Mouse (Mus musculus) small intestine, adult 2 months (tissue): ENCODE results near the gene Naglu.

ENCODE experiments used
- CTCF ChIP-seq: fragments of 200-500 bp; IDR thresholded peaks from 2 replicates; pipeline ENCODE4 v1.5.1; 2012; ENCODE audit warnings: low read depth, mild to moderate bottlenecking, control low read depth, inconsistent platforms, low read length, moderate library complexity, mixed read lengths; ENCODE audit not compliant: insufficient replicate concordance, insufficient read length; ENCODE audit errors: extremely low read depth
- POLR2A ChIP-seq: fragments of 200-500 bp; IDR thresholded peaks from 2 replicates; pipeline ENCODE4 v1.6.1; 2012; ENCODE audit warnings: low read depth, mild to moderate bottlenecking, control low read depth, inconsistent platforms, low read length, moderate library complexity

- TF ChIP-seq CTCF: no peak
- no peak for TF ChIP-seq POLR2A
Measured at GRCm38 (mm10) chr11:101118105-101118504, 48.3 kb downstream of the Naglu start.
